Comparison of ENCODE assay signal across 11 mouse cellular contexts in genomic region chr13:54608002-54608401, GRCm38 (mm10). TPM values are rescaled to one million over a fixed set of nuclear protein-coding genes. Genes with fewer than 3 reads are reported as not detected.
A peak's percentile ranks its signal among the peaks of the same experiment; 100 is the strongest.
DNase-seq lines count a peak whose midpoint lies in the region; ATAC-seq and TF ChIP-seq lines count a peak whose summit lies in the region.
"Had no signal": no experiment of that assay in that cellular context is flagged by ENCODE, and none has a peak within 500 bp of the region (broad histone marks: within the 10 kb centered on the region; RNA-seq: fewer than 3 reads in every experiment).

No protein-coding gene starts in this region.

- no peak for TF ChIP-seq CTCF in heart, adult 2 months (IDR thresholded peaks at IDR 0.05)
- TF ChIP-seq CTCF in liver, postnatal 0 days (IDR thresholded peaks at IDR 0.05; ENCODE audit: low read depth): peak; percentile 30; the same call in 1 of the 2 replicates

- H3K36me3 ChIP-seq in heart, adult 2 months (ENCODE audit: control insufficient read depth, insufficient read depth, low read length): peaks cover 6% of the 10 kb centered on the region
- H3K36me3 ChIP-seq in heart, embryonic 12.5 days: peaks cover 12% of the 10 kb centered on the region; the same call in 1 of the 2 replicates
- H3K36me3 ChIP-seq in liver, postnatal 0 days (replicated peaks; ENCODE audit: insufficient read depth, low read length): peaks cover 9% of the 10 kb centered on the region; the same call in 1 of the 2 replicates
- H3K36me3 ChIP-seq: kidney, embryonic 15.5 days had no signal

- intact Hi-C loops in heart, adult 2 months (cut with DNase I): no loop called here

- no peak overlapping the region for H3K4me2 ChIP-seq in heart, embryonic 12.5 days
- no peak overlapping the region for H3K4me2 ChIP-seq in liver, postnatal 0 days (ENCODE audit: low read depth, low read length)

- H3K9me3 ChIP-seq in heart, embryonic 12.5 days (replicated peaks): no peaks in the 10 kb centered on the region
- no peaks in the 10 kb centered on the region for H3K9me3 ChIP-seq in liver, postnatal 0 days (ENCODE audit: low read length)
- H3K9me3 ChIP-seq: embryonic facial prominence, embryonic 15.5 days; heart, embryonic 15.5 days; kidney, embryonic 15.5 days had no signal

- no peak overlapping the region for H3K4me3 ChIP-seq in heart, adult 2 months
- no peak overlapping the region for H3K4me3 ChIP-seq in heart, embryonic 12.5 days
- no peak overlapping the region for H3K4me3 ChIP-seq in liver, postnatal 0 days (ENCODE audit: low read depth, low read length)
- H3K4me3 ChIP-seq: embryonic facial prominence, embryonic 15.5 days; kidney, embryonic 15.5 days had no signal

- ATAC-seq in heart, embryonic 12.5 days (ENCODE audit: insufficient number of reproducible peaks, low FRiP score): no peak
- ATAC-seq in liver, postnatal 0 days: peak; percentile 35; the same call in 1 of the 2 replicates

- H3K27ac ChIP-seq in heart, adult 2 months: peak overlapping the region; percentile 45
- H3K27ac ChIP-seq in heart, embryonic 12.5 days (ENCODE audit: poor library complexity, severe bottlenecking): no peak overlapping the region
- no peak overlapping the region for H3K27ac ChIP-seq in liver, postnatal 0 days (ENCODE audit: low read depth)
- H3K27ac ChIP-seq: kidney, embryonic 15.5 days had no signal

- no peak overlapping the region for H3K9ac ChIP-seq in heart, adult 2 months (ENCODE audit: low read depth, low read length)
- H3K9ac ChIP-seq in heart, embryonic 12.5 days: no peak overlapping the region
- no peak overlapping the region for H3K9ac ChIP-seq in liver, postnatal 0 days (replicated peaks)
- H3K9ac ChIP-seq: embryonic facial prominence, embryonic 15.5 days; heart, embryonic 15.5 days; kidney, embryonic 15.5 days had no signal

- TF ChIP-seq POLR2A in heart, adult 2 months (IDR thresholded peaks at IDR 0.05; ENCODE audit: insufficient read depth, low read depth, low read length): no peak

- H3K4me1 ChIP-seq in heart, adult 2 months (ENCODE audit: control insufficient read depth, insufficient read depth, low read length): peaks cover 11% of the 10 kb centered on the region
- peaks cover 22% of the 10 kb centered on the region for H3K4me1 ChIP-seq in heart, embryonic 12.5 days (replicated peaks)
- H3K4me1 ChIP-seq in liver, postnatal 0 days (ENCODE audit: insufficient read depth): peaks cover 23% of the 10 kb centered on the region

- no peaks in the 10 kb centered on the region for H3K27me3 ChIP-seq in heart, adult 2 months (ENCODE audit: control insufficient read depth, insufficient read depth, low read length)
- no peaks in the 10 kb centered on the region for H3K27me3 ChIP-seq in heart, embryonic 12.5 days (replicated peaks)
- no peaks in the 10 kb centered on the region for H3K27me3 ChIP-seq in liver, postnatal 0 days (ENCODE audit: insufficient read depth, low read length)
- H3K27me3 ChIP-seq: embryonic facial prominence, embryonic 15.5 days; heart, embryonic 15.5 days; kidney, embryonic 15.5 days had no signal

- DNase-seq in heart, adult 2 months: no peak
- peak; percentile 53 for DNase-seq in retina, postnatal 1 day
- DNase-seq in retina, embryonic 14.5 days (ENCODE audit: low spot score): no peak
- no peak for DNase-seq in liver, postnatal 0 days
- DNase-seq in lung, postnatal 14 days: no peak
- DNase-seq in lung, postnatal 25 days (ENCODE audit: low spot score): no peak
- DNase-seq: adrenal gland, postnatal 14 days had no signal

- H3K79me2 ChIP-seq in heart, adult 2 months (replicated peaks; ENCODE audit: control insufficient read depth, insufficient read depth, low read length): 0 out of 2 replicates have a peak, but pooled peaks cover 2% of the 10 kb centered on the region

- no peak for TF ChIP-seq EP300 in heart, adult 2 months (IDR thresholded peaks at IDR 0.05; ENCODE audit: insufficient read depth, low read depth, low read length)
- no peak for TF ChIP-seq EP300 in liver, postnatal 0 days (IDR thresholded peaks at IDR 0.05; ENCODE audit: low read depth)

- 89% methylated on average over 3 of the region's 3 CpGs for WGBS in heart, adult 2 months
- 77% methylated on average over 3 of the region's 3 CpGs for WGBS in heart, embryonic 12.5 days
- WGBS in liver, postnatal 0 days (ENCODE audit: insufficient replicate concordance): 68% methylated on average over 3 of the region's 3 CpGs

RNA-seq across cellular contexts. Expression of gene Cltb, which starts 3.1 kb away (rescaled TPM):
- total RNA-seq in heart, adult 2 months (2021): 100 to 1,000 TPM in 1 of 2 experiments, 10 to 100 TPM in 1; 96.6 to 105 TPM
- 51.2 and 64.1 TPM in 2 replicates for polyA plus RNA-seq in heart, adult 2 months (2012; rRNA removed)
- 48.9 and 52.6 TPM in 2 replicates for polyA plus RNA-seq in heart, embryonic 12.5 days (2016; fragmentation: Nextera tagmentation; extraction: Ambion mirVana)
- polyA plus RNA-seq in liver, postnatal 0 days (2015; fragmentation: Nextera tagmentation; extraction: Ambion mirVana): 29.0 and 30.2 TPM in 2 replicates

RNA-seq across cellular contexts. Expression of gene Faf2, which starts 13.6 kb away (rescaled TPM):
- 10 to 100 TPM; 20.4 to 21.4 TPM for total RNA-seq in heart, adult 2 months (2021)
- polyA plus RNA-seq in heart, adult 2 months (2012; rRNA removed): 9.2 and 17.2 TPM in 2 replicates
- 48.8 and 50.2 TPM in 2 replicates for polyA plus RNA-seq in heart, embryonic 12.5 days (2016; fragmentation: Nextera tagmentation; extraction: Ambion mirVana)
- polyA plus RNA-seq in liver, postnatal 0 days (2015; fragmentation: Nextera tagmentation; extraction: Ambion mirVana): 27.8 and 28.1 TPM in 2 replicates

RNA-seq across cellular contexts. Expression of gene Higd2a, which starts 18.0 kb away (rescaled TPM):
- 100 to 1,000 TPM; 169 to 189 TPM for total RNA-seq in heart, adult 2 months (2021)
- 189 and 270 TPM in 2 replicates for polyA plus RNA-seq in heart, adult 2 months (2012; rRNA removed)
- polyA plus RNA-seq in heart, embryonic 12.5 days (2016; fragmentation: Nextera tagmentation; extraction: Ambion mirVana): 242 and 247 TPM in 2 replicates
- polyA plus RNA-seq in liver, postnatal 0 days (2015; fragmentation: Nextera tagmentation; extraction: Ambion mirVana): 169 and 176 TPM in 2 replicates

RNA-seq across cellular contexts. Expression of gene Nop16, which starts 18.1 kb away (rescaled TPM):
- total RNA-seq in heart, adult 2 months (2021): 10 to 100 TPM; 16.5 to 17.1 TPM
- 5.9 and 10.0 TPM in 2 replicates for polyA plus RNA-seq in heart, adult 2 months (2012; rRNA removed)
- polyA plus RNA-seq in heart, embryonic 12.5 days (2016; fragmentation: Nextera tagmentation; extraction: Ambion mirVana): 55.5 and 60.3 TPM in 2 replicates
- polyA plus RNA-seq in liver, postnatal 0 days (2015; fragmentation: Nextera tagmentation; extraction: Ambion mirVana): 41.1 and 42.3 TPM in 2 replicates

RNA-seq across cellular contexts. Expression of gene Arl10, which starts 33.2 kb away (rescaled TPM):
- total RNA-seq in heart, adult 2 months (2021): 1 to 10 TPM; 6.2 to 6.8 TPM
- polyA plus RNA-seq in heart, adult 2 months (2012; rRNA removed): 8.9 and 11.8 TPM in 2 replicates
- 19.9 and 23.3 TPM in 2 replicates for polyA plus RNA-seq in heart, embryonic 12.5 days (2016; fragmentation: Nextera tagmentation; extraction: Ambion mirVana)
- polyA plus RNA-seq in liver, postnatal 0 days (2015; fragmentation: Nextera tagmentation; extraction: Ambion mirVana): 7.0 and 7.1 TPM in 2 replicates
